Mouse (Mus musculus): ENCODE data around the gene Mtmr11. TPM values are rescaled to one million over a fixed set of nuclear protein-coding genes. Genes with fewer than 3 reads are reported as not detected.
"Not testable (repeated sequence)": the region's sequence is repeated elsewhere in the genome, so short reads cannot be mapped to it uniquely, and the experiment has no call there.

Gene Mtmr11
- polyA plus RNA-seq, 1 experiment from 2014 or later, result 13.6 TPM

DNA sequence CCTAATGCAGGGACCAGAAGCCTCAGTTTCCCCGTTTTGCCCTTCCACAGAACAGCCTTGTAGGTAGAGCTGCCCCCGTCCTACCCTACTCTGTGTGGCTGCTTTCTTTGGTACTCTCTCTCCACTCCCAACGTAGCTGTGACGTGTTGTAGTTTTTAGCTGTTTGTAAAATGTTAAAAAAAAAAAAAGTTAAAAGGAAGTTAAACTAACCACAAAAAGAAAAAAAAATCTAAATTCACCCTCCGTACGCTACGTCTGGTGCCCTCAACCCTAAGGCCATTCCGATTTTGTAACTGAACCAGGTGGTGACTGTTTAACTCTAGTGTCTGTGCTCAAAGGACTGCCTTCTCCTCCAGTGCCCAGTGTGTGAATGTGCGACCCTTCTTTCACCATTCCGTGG lies 33.2 kb downstream of the Mtmr11 start:
- H3K27ac ChIP-seq (ENCODE audit: low read depth, low read length), result no peak overlapping the region
- no peak overlapping the region for H3K4me3 ChIP-seq (ENCODE audit: low read depth, low read length)
- no peak overlapping the region for H3K4me2 ChIP-seq (ENCODE audit: low read depth, low read length, severe bottlenecking)
- H3K9me3 ChIP-seq (ENCODE audit: control insufficient read depth, low read length), result no peaks in the 10 kb centered on the region
- peaks cover 7% of the 10 kb centered on the region for H3K4me1 ChIP-seq (replicated peaks; ENCODE audit: control insufficient read depth, insufficient read depth, low read length)
- no peak overlapping the region for H3K9ac ChIP-seq (ENCODE audit: low read length)
- DNase-seq (ENCODE audit: low spot score) (no peak), ATAC-seq (replicated peaks; ENCODE audit: low FRiP score) (no peak)
- no peaks in the 10 kb centered on the region for H3K27me3 ChIP-seq (ENCODE audit: control insufficient read depth, insufficient read depth, low read length)
- 86% methylated on average over 10 of the region's 10 CpGs for WGBS
- H3K36me3 ChIP-seq (ENCODE audit: control insufficient read depth, insufficient read depth, low read length), result no peaks in the 10 kb centered on the region

GRCm38 (mm10) chr3:96195616-96196313 lies 34.0 kb downstream of the Mtmr11 start:
- Histone ChIP-seq H3K4me2 (ENCODE audit: low read depth, low read length, severe bottlenecking) (no peak overlapping the region), H3K9ac (ENCODE audit: low read length) (no peak overlapping the region), H3K27ac (ENCODE audit: low read depth, low read length) (no peak overlapping the region), H3K4me3 (ENCODE audit: low read depth, low read length) (no peak overlapping the region), H3K36me3 (ENCODE audit: control insufficient read depth, insufficient read depth, low read length) (no peaks in the 10 kb centered on the region), H3K4me1 (replicated peaks; ENCODE audit: control insufficient read depth, insufficient read depth, low read length) (peaks cover 7% of the 10 kb centered on the region), H3K9me3 (ENCODE audit: control insufficient read depth, low read length) (no peaks in the 10 kb centered on the region), H3K27me3 (ENCODE audit: control insufficient read depth, insufficient read depth, low read length) (no peaks in the 10 kb centered on the region)
- ATAC-seq (replicated peaks; ENCODE audit: low FRiP score) (no peak), DNase-seq (ENCODE audit: low spot score) (no peak)
- WGBS, result 89% methylated on average over 11 of the region's 11 CpGs

DNA sequence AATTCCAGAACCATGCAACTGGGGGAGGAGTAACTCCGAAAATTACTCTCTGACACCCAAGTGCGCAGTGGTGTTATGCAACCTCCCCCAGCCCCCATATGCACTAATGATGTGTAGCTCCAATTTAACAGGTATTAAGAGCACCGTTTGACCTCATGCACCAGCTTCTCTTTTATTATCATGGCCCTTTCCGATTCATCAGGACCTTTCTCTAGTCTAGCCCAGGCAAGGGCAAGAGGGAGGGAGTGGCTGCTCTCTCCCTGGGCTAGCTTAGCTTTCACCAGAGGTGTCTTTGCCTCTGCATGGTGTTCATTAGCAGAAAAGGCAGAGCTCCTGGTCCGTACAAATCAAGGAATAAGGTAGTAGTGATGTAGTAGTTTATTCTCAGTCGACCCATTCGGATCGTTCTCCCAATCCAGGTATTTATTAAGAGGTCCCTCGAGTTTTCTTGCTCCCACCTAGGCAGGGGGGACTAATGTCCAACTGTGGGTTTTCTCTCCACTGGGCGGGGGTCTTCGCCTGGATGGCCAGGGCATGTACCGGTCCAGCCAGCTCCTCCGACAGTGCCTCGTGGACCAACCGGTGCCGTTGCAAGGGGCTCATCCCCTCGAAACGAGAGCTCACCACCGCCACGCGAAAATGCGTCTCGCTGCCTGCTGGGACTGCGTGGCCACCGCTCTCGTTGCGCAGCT lies 34.8 kb downstream of the Mtmr11 start:
- Histone ChIP-seq H3K27ac (ENCODE audit: low read depth, low read length) (peak overlapping the region; percentile 92), H3K4me2 (ENCODE audit: low read depth, low read length, severe bottlenecking) (peak overlapping the region; percentile 98), H3K4me1 (replicated peaks; ENCODE audit: control insufficient read depth, insufficient read depth, low read length) (peaks cover 7% of the 10 kb centered on the region), H3K4me3 (ENCODE audit: low read depth, low read length) (peak overlapping the region; percentile 66), H3K27me3 (ENCODE audit: control insufficient read depth, insufficient read depth, low read length) (no peaks in the 10 kb centered on the region), H3K9ac (ENCODE audit: low read length) (peak overlapping the region; percentile 97), H3K9me3 (ENCODE audit: control insufficient read depth, low read length) (no peaks in the 10 kb centered on the region), H3K36me3 (ENCODE audit: control insufficient read depth, insufficient read depth, low read length) (no peaks in the 10 kb centered on the region)
- no peak for ATAC-seq (replicated peaks; ENCODE audit: low FRiP score)
- 21% methylated on average over 27 of the region's 27 CpGs for WGBS
- DNase-seq (ENCODE audit: low spot score), result no peak

DNA sequence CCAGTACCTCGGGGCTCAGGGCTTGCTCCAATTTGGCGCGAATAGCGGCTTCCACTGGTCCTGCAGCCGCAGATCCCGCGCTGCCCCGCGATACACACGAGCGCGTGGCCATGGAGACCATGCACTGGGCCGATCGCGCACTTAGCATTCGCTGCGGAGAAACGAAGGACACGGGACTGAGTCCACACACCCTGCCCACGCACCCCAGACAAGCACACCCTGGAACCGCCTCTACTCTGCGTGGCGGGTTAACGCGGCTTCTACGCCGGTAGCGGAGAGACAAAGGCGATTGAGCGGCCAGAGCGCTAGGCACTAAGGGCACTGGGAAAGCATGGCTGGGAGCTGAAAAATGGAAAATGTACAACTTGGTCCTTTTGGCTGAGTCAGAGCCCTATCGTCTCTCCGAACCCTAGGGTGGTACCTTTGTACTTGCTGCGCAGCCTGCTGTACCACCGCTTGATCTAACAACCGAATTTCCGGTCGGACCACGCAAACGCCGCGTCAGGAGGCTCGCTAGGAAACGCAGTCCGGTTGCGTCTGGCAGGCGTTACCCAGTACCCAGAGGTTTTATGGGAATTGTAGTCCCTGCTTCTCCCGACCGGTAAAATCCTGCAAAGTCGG lies 35.4 kb downstream of the Mtmr11 start:
- peak; percentile 93 for DNase-seq (ENCODE audit: low spot score)
- WGBS, result under 1% methylated on average over 50 of the region's 50 CpGs
- no peaks in the 10 kb centered on the region for H3K27me3 ChIP-seq (ENCODE audit: control insufficient read depth, insufficient read depth, low read length)

GRCm38 (mm10) chr3:96198181-96198580 lies 36.4 kb downstream of the Mtmr11 start:
- ATAC-seq (replicated peaks; ENCODE audit: low FRiP score) (peak; percentile 25; the same call in 1 of the 2 replicates), DNase-seq (ENCODE audit: low spot score) (no peak)
- Histone ChIP-seq H3K9me3 (ENCODE audit: control insufficient read depth, low read length) (no peaks in the 10 kb centered on the region), H3K27ac (ENCODE audit: low read depth, low read length) (no peak overlapping the region), H3K4me1 (replicated peaks; ENCODE audit: control insufficient read depth, insufficient read depth, low read length) (peaks cover 7% of the 10 kb centered on the region), H3K4me3 (ENCODE audit: low read depth, low read length) (peak overlapping the region; percentile 66), H3K9ac (ENCODE audit: low read length) (peak overlapping the region; percentile 50), H3K27me3 (ENCODE audit: control insufficient read depth, insufficient read depth, low read length) (no peaks in the 10 kb centered on the region), H3K36me3 (ENCODE audit: control insufficient read depth, insufficient read depth, low read length) (no peaks in the 10 kb centered on the region), H3K4me2 (ENCODE audit: low read depth, low read length, severe bottlenecking) (peak overlapping the region; percentile 98)
- WGBS, result 2% methylated on average over 6 of the region's 6 CpGs

More for the DNA sequence above, 35.4 kb downstream of the Mtmr11 start:
- Histone ChIP-seq H3K4me2 (ENCODE audit: low read depth, low read length, severe bottlenecking) (peak overlapping the region; percentile 98), H3K4me1 (replicated peaks; ENCODE audit: control insufficient read depth, insufficient read depth, low read length) (peaks cover 7% of the 10 kb centered on the region), H3K4me3 (ENCODE audit: low read depth, low read length) (peak overlapping the region; percentile 66), H3K27ac (ENCODE audit: low read depth, low read length) (peak overlapping the region; percentile 92), H3K36me3 (ENCODE audit: control insufficient read depth, insufficient read depth, low read length) (no peaks in the 10 kb centered on the region), H3K9ac (ENCODE audit: low read length) (peak overlapping the region; percentile 97), H3K9me3 (ENCODE audit: control insufficient read depth, low read length) (no peaks in the 10 kb centered on the region)
- ATAC-seq (replicated peaks; ENCODE audit: low FRiP score), result peak; percentile 93

DNA sequence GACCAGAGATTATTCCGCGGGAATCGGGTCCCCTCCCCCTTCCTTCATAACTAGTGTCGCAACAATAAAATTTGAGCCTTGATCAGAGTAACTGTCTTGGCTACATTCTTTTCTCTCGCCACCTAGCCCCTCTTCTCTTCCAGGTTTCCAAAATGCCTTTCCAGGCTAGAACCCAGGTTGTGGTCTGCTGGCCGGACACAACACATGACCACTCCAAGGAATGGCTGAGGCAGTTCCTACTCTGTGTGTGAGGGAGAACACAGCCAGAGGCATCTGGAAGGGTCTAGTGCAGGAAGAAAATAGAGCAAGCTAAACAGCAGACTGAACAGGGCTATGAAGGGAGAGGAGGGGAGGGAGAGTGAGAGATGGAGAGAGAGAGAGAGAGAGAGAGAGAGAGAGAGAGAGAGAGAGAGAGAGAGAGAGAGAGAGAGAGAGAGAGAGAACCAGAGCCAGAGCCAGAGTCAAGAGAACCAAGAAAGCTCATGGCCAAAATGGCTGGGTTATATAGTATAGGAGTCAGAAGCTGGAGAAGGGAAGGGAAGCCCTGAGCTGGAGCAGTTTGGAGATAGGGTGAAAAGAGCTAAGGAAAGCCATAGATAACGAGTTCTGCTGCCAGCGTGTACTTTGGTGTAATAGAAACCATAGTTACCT lies 36.9 kb downstream of the Mtmr11 start:
- 29% methylated on average over 7 of the region's 8 CpGs for WGBS
- not testable (repeated sequence) for H3K27ac ChIP-seq (ENCODE audit: low read depth, low read length); H3K36me3 ChIP-seq (ENCODE audit: control insufficient read depth, insufficient read depth, low read length); H3K4me3 ChIP-seq (ENCODE audit: low read depth, low read length); DNase-seq (ENCODE audit: low spot score); H3K4me1 ChIP-seq (replicated peaks; ENCODE audit: control insufficient read depth, insufficient read depth, low read length); ATAC-seq (replicated peaks; ENCODE audit: low FRiP score); H3K9ac ChIP-seq (ENCODE audit: low read length); H3K4me2 ChIP-seq (ENCODE audit: low read depth, low read length, severe bottlenecking); H3K9me3 ChIP-seq (ENCODE audit: control insufficient read depth, low read length); H3K27me3 ChIP-seq (ENCODE audit: control insufficient read depth, insufficient read depth, low read length)

DNA sequence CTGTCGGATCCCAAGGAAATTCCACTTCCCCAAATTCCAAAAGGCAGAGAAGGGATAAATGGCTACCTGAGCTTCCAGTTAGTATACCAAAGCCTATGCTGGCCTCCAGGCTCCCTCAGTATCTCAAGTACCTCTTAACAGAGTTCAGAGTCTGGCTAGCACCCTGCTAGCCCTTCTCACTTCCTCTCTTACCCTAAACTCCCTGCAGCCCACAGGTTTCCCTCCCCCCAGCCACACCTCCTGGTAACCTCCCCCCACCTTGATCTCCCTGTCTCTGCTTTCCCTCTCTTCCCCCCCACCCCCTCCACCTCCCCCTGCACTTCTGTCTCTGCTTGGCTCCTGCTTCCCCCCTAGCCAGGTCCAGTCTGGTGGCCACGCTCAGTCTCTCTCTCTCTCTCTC lies 37.9 kb downstream of the Mtmr11 start:
- Histone ChIP-seq H3K27ac (ENCODE audit: low read depth, low read length) (no peak overlapping the region), H3K36me3 (ENCODE audit: control insufficient read depth, insufficient read depth, low read length) (no peaks in the 10 kb centered on the region), H3K4me1 (replicated peaks; ENCODE audit: control insufficient read depth, insufficient read depth, low read length) (peaks cover 7% of the 10 kb centered on the region), H3K9ac (ENCODE audit: low read length) (no peak overlapping the region), H3K27me3 (ENCODE audit: control insufficient read depth, insufficient read depth, low read length) (no peaks in the 10 kb centered on the region), H3K4me3 (ENCODE audit: low read depth, low read length) (no peak overlapping the region), H3K4me2 (ENCODE audit: low read depth, low read length, severe bottlenecking) (no peak overlapping the region), H3K9me3 (ENCODE audit: control insufficient read depth, low read length) (no peaks in the 10 kb centered on the region)
- ATAC-seq (replicated peaks; ENCODE audit: low FRiP score) (no peak), DNase-seq (ENCODE audit: low spot score) (no peak)
- WGBS, result 72% methylated on average over 2 of the region's 2 CpGs

DNA sequence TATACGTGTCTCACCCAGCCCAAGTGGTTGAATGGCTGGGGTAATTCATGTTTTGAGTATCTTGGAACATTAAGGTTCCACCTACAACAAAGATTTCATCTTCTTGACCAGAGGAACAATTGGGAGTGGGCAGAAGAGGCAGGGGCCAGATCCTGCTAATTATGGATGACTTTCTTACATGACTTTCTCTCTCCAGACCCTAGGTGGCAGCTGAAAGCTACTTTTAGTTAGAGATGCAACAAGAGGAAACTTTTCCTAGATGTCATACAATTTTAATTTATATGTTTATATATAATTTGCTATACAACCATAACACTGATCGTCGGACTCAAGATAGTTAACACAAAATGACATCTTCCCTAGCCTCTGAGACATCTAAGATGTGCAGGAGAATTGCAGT lies 46.0 kb downstream of the Mtmr11 start:
- Histone ChIP-seq H3K9me3 (ENCODE audit: control insufficient read depth, low read length) (no peaks in the 10 kb centered on the region), H3K27me3 (ENCODE audit: control insufficient read depth, insufficient read depth, low read length) (no peaks in the 10 kb centered on the region), H3K36me3 (ENCODE audit: control insufficient read depth, insufficient read depth, low read length) (no peaks in the 10 kb centered on the region), H3K4me3 (ENCODE audit: low read depth, low read length) (no peak overlapping the region), H3K27ac (ENCODE audit: low read depth, low read length) (no peak overlapping the region), H3K4me1 (replicated peaks; ENCODE audit: control insufficient read depth, insufficient read depth, low read length) (0 out of 2 replicates have a peak, but pooled peaks cover 2% of the 10 kb centered on the region), H3K9ac (ENCODE audit: low read length) (no peak overlapping the region), H3K4me2 (ENCODE audit: low read depth, low read length, severe bottlenecking) (no peak overlapping the region)
- ATAC-seq (replicated peaks; ENCODE audit: low FRiP score), result no peak
- whole genome bisulfite sequencing, result 85% methylated on average over 3 of the region's 3 CpGs
- no peak for DNase-seq (ENCODE audit: low spot score)

Measured in forebrain, embryonic 11.5 days (tissue).